Mouse (Mus musculus): ENCODE results near the gene Rbm24. TPM values are rescaled to one million over a fixed set of nuclear protein-coding genes. Genes with fewer than 3 reads are reported as not detected.

Rbm24 gene
- polyA plus RNA-seq, 1 experiment = 52.4 TPM

DNA sequence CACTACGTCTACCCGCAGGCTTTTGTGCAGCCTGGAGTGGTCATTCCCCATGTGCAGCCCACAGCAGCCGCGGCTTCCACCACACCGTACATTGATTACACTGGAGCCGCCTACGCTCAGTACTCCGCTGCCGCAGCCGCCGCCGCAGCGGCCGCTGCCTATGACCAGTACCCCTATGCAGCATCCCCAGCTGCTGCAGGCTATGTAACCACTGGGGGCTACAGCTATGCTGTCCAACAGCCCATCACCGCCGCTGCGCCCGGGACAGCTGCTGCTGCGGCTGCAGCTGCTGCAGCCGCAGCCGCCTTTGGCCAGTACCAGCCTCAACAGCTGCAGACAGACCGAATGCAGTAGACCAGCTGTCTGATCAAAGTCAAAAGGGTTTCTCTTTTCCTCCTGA lies 10.7 kb downstream of the Rbm24 start:
- H3K4me1 ChIP-seq (replicated peaks; ENCODE audit: control insufficient read depth, insufficient read depth, low read length) = no peaks in the 10 kb centered on the region
- no peak for DNase-seq
- 95% methylated on average over 22 of the region's 22 CpGs for WGBS
- no peaks in the 10 kb centered on the region for H3K27me3 ChIP-seq (ENCODE audit: control insufficient read depth, insufficient read depth, low read length)
- TF ChIP-seq CTCF (IDR thresholded peaks at IDR 0.05; ENCODE audit: borderline replicate concordance, control insufficient read depth, extremely low read depth, insufficient read depth, low read length, poor library complexity) (no peak), POLR2A (IDR thresholded peaks at IDR 0.05; ENCODE audit: control insufficient read depth, extremely low read depth, insufficient read depth, low read length, poor library complexity) (no peak)
- no peaks in the 10 kb centered on the region for H3K36me3 ChIP-seq (ENCODE audit: control insufficient read depth, insufficient read depth, low read length)
- H3K27ac ChIP-seq (ENCODE audit: control insufficient read depth, insufficient read depth, low read length) = no peak overlapping the region
- H3K4me3 ChIP-seq (ENCODE audit: control insufficient read depth, insufficient read depth, low read length) = no peak overlapping the region

DNA sequence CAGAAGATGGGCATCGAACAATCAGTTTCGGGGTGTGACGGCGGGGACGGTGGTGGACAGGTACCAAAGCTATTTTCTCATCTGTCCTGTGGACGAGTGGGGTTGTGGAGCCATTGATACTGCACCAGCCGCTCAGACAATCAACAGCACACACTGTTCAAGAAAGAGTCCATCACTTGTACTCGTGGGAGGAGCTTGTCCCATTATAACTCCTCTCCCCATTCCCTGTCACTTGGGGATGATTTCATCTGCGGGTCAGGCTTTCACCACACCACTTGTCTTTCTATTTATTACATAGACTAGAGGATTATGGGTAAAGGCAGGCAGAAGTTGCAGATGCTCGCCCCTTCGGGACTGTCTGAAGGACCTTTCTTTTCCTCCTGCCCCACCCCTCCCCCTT lies 11.6 kb downstream of the Rbm24 start:
- WGBS = 96% methylated on average over 11 of the region's 11 CpGs

DNA sequence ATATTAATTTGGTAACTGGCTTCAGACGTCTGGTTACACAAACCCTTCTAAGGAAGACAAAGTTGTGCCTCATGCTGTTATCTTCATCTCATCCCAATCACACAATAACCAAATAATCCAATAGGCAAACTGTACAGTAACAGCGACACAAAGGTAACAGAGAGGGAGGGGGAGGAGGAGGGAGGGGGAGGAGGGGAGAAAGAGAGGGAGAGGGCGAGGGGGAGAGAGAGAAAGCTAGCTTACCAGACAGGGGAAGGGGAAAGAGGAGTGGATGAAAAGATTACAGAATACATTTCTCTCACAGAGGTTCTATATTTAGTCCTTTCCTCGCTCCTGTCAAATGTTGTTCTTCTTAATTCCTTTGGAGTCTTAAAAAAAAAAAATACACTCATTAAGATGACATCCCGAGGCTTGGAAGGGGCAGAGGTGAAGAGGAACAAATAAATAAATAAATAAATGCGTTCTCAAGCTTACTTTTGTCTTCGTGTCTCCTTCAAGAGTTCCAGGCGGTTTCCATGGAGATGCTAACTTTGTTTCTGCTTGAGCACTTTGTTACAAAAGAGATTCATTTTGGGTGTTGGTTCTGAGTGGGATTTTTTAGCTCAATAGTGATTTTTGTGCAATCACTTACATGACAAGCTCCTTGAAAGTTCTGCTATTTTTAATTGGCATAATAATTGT lies 15.8 kb downstream of the Rbm24 start:
- DNase-seq = no peak
- TF ChIP-seq POLR2A (IDR thresholded peaks at IDR 0.05; ENCODE audit: control insufficient read depth, extremely low read depth, insufficient read depth, low read length, poor library complexity) (no peak), CTCF (IDR thresholded peaks at IDR 0.05; ENCODE audit: borderline replicate concordance, control insufficient read depth, extremely low read depth, insufficient read depth, low read length, poor library complexity) (no peak)
- H3K4me1 ChIP-seq (replicated peaks; ENCODE audit: control insufficient read depth, insufficient read depth, low read length) = no peaks in the 10 kb centered on the region
- H3K27me3 ChIP-seq (ENCODE audit: control insufficient read depth, insufficient read depth, low read length) = no peaks in the 10 kb centered on the region
- WGBS = 70% methylated on average over 8 of the region's 8 CpGs
- no peak overlapping the region for H3K4me3 ChIP-seq (ENCODE audit: control insufficient read depth, insufficient read depth, low read length)
- no peaks in the 10 kb centered on the region for H3K36me3 ChIP-seq (ENCODE audit: control insufficient read depth, insufficient read depth, low read length)
- no peak overlapping the region for H3K27ac ChIP-seq (ENCODE audit: control insufficient read depth, insufficient read depth, low read length)

More for the DNA sequence above, 11.6 kb downstream of the Rbm24 start:
- no peak overlapping the region for H3K27ac ChIP-seq (ENCODE audit: control insufficient read depth, insufficient read depth, low read length)
- no peaks in the 10 kb centered on the region for H3K4me1 ChIP-seq (replicated peaks; ENCODE audit: control insufficient read depth, insufficient read depth, low read length)
- no peak for DNase-seq
- H3K27me3 ChIP-seq (ENCODE audit: control insufficient read depth, insufficient read depth, low read length) = no peaks in the 10 kb centered on the region
- TF ChIP-seq POLR2A (IDR thresholded peaks at IDR 0.05; ENCODE audit: control insufficient read depth, extremely low read depth, insufficient read depth, low read length, poor library complexity) (no peak), CTCF (IDR thresholded peaks at IDR 0.05; ENCODE audit: borderline replicate concordance, control insufficient read depth, extremely low read depth, insufficient read depth, low read length, poor library complexity) (no peak)
- H3K4me3 ChIP-seq (ENCODE audit: control insufficient read depth, insufficient read depth, low read length) = no peak overlapping the region
- no peaks in the 10 kb centered on the region for H3K36me3 ChIP-seq (ENCODE audit: control insufficient read depth, insufficient read depth, low read length)

DNA sequence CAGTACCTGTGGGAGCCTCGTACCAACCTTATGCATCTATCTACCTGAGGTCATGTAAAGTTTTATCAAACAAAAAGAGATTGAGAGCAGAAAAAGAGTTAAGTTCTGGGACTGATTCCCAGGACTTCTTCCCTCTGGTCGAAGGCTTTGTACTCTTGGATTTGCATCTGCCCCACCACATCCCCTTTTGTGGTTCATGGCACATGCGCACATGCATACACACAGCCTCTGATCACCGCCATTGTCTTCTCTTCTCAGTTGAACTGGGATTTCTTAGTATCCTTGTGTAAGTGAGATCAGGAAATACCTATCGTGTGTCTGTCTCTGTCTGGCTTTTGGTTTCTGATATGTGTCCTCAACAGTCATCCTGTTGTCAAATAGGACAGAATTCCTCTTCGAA lies 20.7 kb downstream of the Rbm24 start:
- TF ChIP-seq POLR2A (IDR thresholded peaks at IDR 0.05; ENCODE audit: control insufficient read depth, extremely low read depth, insufficient read depth, low read length, poor library complexity) (no peak), CTCF (IDR thresholded peaks at IDR 0.05; ENCODE audit: borderline replicate concordance, control insufficient read depth, extremely low read depth, insufficient read depth, low read length, poor library complexity) (no peak)
- H3K27ac ChIP-seq (ENCODE audit: control insufficient read depth, insufficient read depth, low read length) = no peak overlapping the region
- WGBS = 37% methylated on average over 6 of the region's 6 CpGs
- H3K27me3 ChIP-seq (ENCODE audit: control insufficient read depth, insufficient read depth, low read length) = no peaks in the 10 kb centered on the region
- DNase-seq = no peak
- no peak overlapping the region for H3K4me3 ChIP-seq (ENCODE audit: control insufficient read depth, insufficient read depth, low read length)
- H3K36me3 ChIP-seq (ENCODE audit: control insufficient read depth, insufficient read depth, low read length) = no peaks in the 10 kb centered on the region
- H3K4me1 ChIP-seq (replicated peaks; ENCODE audit: control insufficient read depth, insufficient read depth, low read length) = no peaks in the 10 kb centered on the region

DNA sequence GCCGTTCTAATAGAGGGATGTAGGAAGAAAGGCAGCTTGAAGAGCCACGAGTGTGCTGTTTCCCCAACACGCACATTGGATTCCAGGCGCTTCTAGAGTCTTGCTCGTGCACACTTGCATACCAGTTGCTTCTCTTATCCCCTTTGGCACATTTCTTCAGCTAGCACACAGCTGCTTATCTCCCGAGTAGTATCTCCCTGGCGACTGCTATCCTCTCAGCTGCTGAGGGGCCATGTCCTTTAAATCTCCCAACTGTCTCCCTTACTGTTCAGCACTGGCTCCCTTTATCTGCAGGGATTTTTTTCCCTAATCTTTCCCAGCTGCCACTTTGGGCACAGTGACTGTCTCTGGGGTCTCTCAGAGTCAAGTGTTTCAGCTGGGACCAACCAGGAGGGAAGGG lies 25.8 kb downstream of the Rbm24 start:
- H3K27ac ChIP-seq (ENCODE audit: control insufficient read depth, insufficient read depth, low read length) = no peak overlapping the region
- H3K36me3 ChIP-seq (ENCODE audit: control insufficient read depth, insufficient read depth, low read length) = no peaks in the 10 kb centered on the region
- H3K27me3 ChIP-seq (ENCODE audit: control insufficient read depth, insufficient read depth, low read length) = no peaks in the 10 kb centered on the region
- WGBS = 97% methylated on average over 7 of the region's 7 CpGs
- TF ChIP-seq CTCF (IDR thresholded peaks at IDR 0.05; ENCODE audit: borderline replicate concordance, control insufficient read depth, extremely low read depth, insufficient read depth, low read length, poor library complexity) (no peak), POLR2A (IDR thresholded peaks at IDR 0.05; ENCODE audit: control insufficient read depth, extremely low read depth, insufficient read depth, low read length, poor library complexity) (no peak)
- no peak overlapping the region for H3K4me3 ChIP-seq (ENCODE audit: control insufficient read depth, insufficient read depth, low read length)
- no peaks in the 10 kb centered on the region for H3K4me1 ChIP-seq (replicated peaks; ENCODE audit: control insufficient read depth, insufficient read depth, low read length)
- no peak for DNase-seq

DNA sequence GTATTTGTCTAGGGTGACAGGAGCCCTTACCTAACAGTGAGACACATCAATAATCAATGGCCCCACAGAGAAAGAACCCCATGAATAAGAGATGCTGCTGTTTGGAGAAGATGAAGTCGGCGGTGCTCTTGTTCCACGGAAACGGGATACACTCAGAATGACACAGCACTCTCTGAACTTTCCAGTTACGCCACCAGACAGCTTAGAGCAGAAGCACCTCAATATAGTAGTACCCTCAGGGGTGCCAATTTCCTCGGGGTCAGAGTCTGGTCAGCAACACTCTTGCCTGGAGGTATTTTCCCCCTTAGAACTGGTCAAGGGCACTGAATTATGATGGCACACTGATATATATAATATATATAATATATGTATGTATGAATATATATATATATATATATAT lies 27.8 kb downstream of the Rbm24 start:
- DNase-seq = no peak
- no peak overlapping the region for H3K27ac ChIP-seq (ENCODE audit: control insufficient read depth, insufficient read depth, low read length)
- H3K27me3 ChIP-seq (ENCODE audit: control insufficient read depth, insufficient read depth, low read length) = no peaks in the 10 kb centered on the region
- TF ChIP-seq CTCF (IDR thresholded peaks at IDR 0.05; ENCODE audit: borderline replicate concordance, control insufficient read depth, extremely low read depth, insufficient read depth, low read length, poor library complexity) (no peak), POLR2A (IDR thresholded peaks at IDR 0.05; ENCODE audit: control insufficient read depth, extremely low read depth, insufficient read depth, low read length, poor library complexity) (no peak)
- no peak overlapping the region for H3K4me3 ChIP-seq (ENCODE audit: control insufficient read depth, insufficient read depth, low read length)
- H3K4me1 ChIP-seq (replicated peaks; ENCODE audit: control insufficient read depth, insufficient read depth, low read length) = no peaks in the 10 kb centered on the region
- WGBS = 95% methylated on average over 6 of the region's 6 CpGs
- no peaks in the 10 kb centered on the region for H3K36me3 ChIP-seq (ENCODE audit: control insufficient read depth, insufficient read depth, low read length)

DNA sequence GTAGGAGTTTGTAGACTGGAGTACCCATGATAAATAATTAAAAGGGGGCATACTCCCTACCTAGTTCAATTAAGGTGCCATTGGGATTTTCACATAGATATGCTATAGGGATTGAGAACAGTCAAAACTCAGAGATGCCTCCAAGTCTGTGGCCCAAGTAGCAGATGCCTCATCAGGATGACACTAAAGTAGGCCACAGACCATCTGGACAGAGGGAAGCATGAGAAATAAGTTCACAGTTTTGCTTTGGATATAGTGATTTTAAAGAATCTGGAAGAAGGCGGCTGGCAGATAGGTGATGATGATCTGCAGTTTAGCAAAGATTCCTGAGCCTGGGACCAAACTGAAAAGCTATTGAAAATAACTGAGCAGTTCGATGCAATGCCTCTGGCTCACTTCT lies 30.0 kb downstream of the Rbm24 start:
- 93% methylated on average over 2 of the region's 2 CpGs for WGBS
- Histone ChIP-seq H3K4me3 (ENCODE audit: control insufficient read depth, insufficient read depth, low read length) (no peak overlapping the region), H3K27me3 (ENCODE audit: control insufficient read depth, insufficient read depth, low read length) (no peaks in the 10 kb centered on the region), H3K4me1 (replicated peaks; ENCODE audit: control insufficient read depth, insufficient read depth, low read length) (no peaks in the 10 kb centered on the region), H3K27ac (ENCODE audit: control insufficient read depth, insufficient read depth, low read length) (no peak overlapping the region), H3K36me3 (ENCODE audit: control insufficient read depth, insufficient read depth, low read length) (no peaks in the 10 kb centered on the region)
- DNase-seq = no peak
- TF ChIP-seq CTCF (IDR thresholded peaks at IDR 0.05; ENCODE audit: borderline replicate concordance, control insufficient read depth, extremely low read depth, insufficient read depth, low read length, poor library complexity) = no peak
- TF ChIP-seq POLR2A (IDR thresholded peaks at IDR 0.05; ENCODE audit: control insufficient read depth, extremely low read depth, insufficient read depth, low read length, poor library complexity) = no peak
